Mouse (Mus musculus) 3134 (cell line): Measurements from ENCODE around the gene Tanc1.

Experiments used
- DNase-seq: peaks from one replicate; pipeline ENCODE4 v3.0.0-alpha.2; 2011; ENCODE audit warnings: low spot score; ENCODE audit not compliant: insufficient read length; ENCODE audit errors: extremely low read depth

The Tanc1 gene

DNA sequence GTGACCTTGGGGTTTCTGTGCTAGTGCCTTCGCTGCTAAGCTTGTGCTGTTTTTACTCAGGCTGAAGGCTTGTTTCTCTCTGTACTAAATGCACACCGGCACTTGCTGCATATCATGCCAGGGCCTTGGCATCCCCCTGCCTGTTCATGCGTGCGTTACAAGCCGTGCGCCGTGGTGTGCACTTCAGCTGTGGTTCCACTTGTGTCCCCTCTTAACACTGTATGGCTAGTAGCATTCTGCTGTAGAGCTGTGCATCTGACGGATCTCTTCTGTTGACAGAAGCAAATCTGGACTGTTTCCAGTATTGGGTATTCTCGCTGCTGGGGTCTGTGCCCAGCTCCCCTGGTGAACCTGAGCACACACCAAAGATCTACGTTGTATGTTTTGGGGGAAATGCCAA is 241.7 kb downstream of the Tanc1 start:
- no peak for DNase-seq

DNA sequence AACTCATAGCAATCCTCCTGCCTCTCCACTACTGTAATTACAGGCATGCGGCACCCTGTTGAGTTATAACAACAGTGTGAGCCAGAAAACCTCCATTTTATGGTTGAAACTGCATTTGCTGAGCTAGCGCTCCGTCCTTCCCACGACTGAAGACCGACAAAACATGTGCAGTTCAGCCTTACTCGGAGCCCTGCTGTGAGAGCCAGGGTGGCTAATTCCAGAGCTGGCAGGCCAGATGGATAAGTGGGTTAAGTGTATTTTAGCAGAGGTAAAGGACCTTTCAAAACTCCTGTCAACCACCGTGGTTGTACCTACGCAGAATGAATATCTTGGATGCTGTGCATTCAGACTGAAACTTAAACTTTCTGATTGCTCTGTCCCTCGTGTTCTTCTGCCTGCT is 242.5 kb downstream of the Tanc1 start:
- no peak for DNase-seq

DNA sequence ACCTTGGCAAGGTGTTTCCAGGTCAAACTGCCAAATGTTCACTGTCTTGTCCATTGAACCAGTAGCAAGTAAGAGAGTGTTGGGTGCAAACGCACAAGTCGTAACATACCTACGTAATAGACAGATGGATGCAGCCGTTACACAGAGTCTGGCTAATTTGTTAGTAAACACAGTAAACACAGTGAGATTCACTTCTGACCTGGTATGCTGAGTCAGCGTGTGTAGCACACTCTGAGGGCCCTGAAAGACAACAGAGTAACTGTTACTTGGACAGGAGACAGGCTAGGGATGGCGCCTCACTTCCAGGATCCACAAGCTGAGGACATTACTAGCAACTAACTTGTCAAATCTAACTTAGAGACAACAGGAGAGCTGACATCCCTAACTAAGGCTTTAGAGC is 250.8 kb downstream of the Tanc1 start:
- DNase-seq, result no peak

DNA sequence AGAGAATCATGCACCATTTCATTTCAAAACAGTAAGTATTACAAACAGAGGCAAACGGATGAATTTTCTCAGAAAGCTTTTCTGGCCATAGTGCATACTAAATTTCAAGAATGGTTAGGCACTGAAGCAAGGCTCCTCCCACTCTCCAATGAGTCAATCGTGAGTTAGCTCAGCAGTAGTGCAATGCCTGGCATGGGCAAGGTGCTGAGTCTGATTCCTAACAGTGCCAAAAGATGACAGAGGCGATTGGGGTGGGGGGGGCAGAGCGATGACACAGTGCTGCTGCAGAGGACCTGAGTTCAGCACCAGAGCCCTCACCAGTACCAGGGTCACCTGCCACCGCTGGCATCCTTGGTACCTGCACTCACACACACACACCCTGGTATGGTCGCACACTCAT is 258.7 kb downstream of the Tanc1 start:
- DNase-seq, result peak; percentile 51

DNA sequence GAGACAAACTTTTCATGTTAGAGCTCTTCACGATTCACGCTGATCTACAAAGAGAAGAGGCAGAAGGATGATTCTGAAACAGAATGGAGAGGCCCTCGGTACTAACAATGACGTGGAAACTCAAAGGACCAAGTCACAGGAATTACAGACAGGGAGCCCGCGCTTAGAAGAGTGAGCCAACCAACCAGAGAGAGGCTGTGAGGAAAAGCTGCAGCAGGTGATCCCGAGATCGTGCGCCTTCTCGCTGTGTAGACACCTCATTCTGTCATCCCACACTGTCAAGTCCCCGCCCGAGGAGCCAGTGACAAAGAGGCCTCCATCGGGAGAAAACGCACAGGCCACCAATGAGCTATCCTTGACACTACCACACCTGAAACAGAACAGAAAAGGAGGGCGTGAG is 264.6 kb downstream of the Tanc1 start:
- no peak for DNase-seq

DNA sequence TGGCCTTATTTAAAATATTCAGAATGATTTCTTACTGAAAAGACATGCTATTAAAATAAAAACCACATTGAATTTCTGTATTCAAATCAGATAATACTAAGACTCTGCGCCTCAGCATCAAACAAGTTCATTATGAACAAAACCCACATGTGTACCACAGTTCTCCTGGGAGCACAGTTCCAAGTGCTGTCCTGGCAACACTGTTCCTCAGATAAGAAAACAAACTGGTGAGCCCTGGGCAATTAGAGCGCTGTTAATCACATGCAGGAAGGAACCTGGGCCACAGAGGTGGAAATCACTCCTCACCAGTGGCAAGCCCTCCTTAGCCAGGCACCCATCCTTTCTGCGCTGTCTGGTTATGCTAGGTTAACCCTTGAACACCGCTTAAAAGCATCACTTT is 265.5 kb downstream of the Tanc1 start:
- DNase-seq, result no peak

DNA sequence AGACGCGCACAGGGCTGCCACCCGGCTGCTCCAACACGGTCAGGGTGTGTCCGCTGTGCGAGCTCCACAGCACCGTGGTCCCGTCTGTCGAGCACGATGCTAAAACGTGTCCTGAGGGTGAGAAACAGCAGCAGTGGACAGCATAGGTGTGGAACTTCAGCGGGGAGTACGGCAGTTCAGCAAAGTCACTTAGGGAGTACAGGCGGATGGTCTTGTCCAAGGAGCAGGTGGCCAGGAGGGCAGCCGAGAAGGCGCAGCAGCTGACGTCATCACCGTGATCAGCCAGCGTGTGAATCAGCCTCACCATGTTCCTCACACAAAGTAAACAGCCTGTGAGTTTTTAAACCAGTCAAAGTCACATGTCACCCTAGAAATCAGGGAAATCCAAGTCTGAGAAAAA is 266.4 kb downstream of the Tanc1 start:
- DNase-seq, result no peak

DNA sequence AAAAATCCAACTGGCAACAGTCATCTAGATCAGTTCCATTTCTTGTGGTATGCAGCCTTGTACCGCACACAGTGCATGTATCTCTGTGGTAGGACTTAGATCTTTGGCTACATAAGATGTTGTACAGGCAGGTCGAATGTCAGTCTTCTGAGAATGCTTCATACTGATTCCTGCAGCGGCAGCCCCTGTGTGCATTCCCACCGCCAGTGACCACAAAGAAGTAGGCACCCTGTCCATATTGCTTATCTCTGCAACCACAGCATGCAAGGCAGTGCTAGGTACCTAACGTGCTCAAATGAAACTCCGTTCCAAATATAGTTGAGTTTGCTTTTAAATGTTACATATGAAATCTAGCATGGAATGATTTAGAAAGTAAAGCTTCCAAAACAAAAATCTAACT is 269.6 kb downstream of the Tanc1 start:
- DNase-seq, result no peak

DNA sequence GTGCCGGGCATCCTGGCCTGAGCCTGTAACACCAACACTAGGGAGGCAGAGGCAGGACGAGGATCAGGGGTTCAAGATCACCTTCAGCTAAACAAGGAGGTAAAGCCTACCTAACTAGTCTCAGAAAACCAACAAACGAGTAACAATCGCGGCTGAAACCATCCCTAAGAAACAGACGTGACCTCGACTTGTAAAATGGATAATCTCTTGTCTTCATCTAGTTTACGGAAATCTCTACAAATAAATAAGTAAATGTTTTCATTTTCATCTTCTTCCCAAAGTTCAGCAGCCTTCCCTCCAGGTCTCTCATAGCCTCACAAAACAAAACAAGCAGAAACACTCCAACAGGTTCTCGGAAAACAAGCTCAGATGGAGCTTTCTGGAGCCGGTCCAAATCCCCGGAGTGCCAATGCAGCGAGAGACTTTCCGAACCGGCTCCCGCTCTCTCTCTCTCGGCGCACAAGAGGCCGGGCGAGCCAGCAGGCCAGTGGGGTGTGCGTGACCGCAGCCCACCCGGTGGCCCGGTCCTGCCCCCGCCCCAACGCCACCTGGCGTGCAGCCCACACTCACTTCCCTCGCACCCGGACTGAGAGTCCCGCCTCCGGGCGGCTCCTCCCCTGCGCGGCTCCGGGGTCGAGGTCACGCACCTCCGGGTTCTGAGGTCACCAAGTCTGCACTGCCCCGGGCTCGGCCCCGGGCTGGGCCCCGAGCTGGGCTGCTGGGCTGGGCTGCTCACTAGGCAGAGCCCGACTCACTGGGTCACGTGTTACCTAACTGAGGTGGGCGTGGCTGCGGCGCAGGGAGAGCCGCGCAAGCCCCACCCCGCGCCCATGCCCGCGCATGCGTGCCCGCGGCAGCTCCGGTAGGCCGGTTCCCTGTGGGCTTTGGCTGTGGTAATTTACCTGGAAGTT is 270.2 kb downstream of the Tanc1 start, which contains the start of gene Wdsub1:
Wdsub1 (minus strand) TSS at position 761 of the 911 bp plus-strand sequence.
- peak; percentile 95 for DNase-seq

DNA sequence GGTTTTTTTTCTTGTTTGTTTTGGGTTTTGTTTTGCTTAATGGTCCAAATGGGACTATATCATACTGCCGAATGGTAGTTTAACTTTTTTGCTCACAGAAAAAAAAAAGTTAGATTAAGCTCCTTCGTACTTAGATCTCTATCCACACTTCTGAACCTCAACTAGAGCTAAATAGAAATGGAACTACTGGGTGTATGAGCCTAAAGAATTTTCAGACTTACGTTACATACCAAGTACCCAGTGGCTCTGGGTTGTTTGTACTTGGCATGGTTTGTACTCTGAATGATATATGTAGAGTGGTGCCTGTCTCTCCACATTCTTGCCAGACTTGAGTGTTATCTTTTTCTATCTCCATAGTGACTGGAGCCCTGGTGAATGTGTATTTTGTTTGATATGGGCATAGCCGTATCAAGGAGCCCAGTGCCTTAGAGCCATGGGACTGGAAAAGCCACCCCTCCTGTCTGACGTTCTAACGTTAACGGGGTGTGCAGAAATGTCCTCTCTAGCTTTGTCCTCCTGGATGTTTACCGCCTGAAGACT is 271.0 kb downstream of the Tanc1 start:
- DNase-seq, result no peak

DNA sequence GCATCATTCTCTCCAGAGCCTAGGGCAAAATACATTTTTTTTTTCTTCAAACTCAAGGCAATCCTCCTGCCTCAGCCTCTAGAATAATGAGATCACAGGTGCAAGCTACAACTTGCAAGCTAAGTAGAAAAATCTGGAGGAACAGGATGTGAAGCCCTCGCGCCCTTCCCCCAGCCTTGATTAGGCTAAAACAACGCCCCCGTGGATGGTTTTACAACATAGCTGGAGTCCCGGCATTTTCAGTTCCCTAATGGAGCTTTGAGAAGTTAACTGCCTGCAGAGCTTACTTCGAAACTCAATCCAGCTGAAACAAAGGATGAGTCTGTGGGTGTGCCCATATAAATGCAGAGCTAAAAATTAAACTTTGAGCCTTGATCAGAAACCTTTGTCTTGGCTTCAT is 277.9 kb downstream of the Tanc1 start:
- no peak for DNase-seq
